Mouse (Mus musculus): Measurements from ENCODE around the gene Slc3a1. TPM values are rescaled to one million over a fixed set of nuclear protein-coding genes. Genes with fewer than 3 reads are reported as not detected.

Slc3a1 gene
- polyA plus RNA-seq, 1 experiment from 2014 or later: 1.0 TPM

DNA sequence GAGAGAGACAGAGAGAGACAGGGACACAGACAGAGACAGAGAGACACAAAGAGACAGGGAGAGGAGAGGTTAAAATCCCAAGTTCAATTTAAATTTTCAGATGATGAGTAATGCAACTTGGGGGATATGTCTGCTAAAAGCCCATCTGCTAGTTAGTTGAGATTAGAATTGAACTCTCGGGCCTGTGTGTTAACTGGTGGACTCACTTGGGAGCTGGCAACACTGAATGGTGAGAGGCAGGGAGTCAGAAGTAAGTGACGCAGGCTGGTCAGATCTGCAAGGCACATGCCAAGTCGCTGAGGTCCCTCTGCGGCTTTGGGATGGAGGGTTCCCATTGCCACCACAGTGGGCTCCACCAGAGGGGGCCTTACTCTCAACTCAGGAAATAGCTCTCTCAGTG lies 10.1 kb downstream of the Slc3a1 start:
- Histone ChIP-seq H3K27me3 (ENCODE audit: control insufficient read depth, insufficient read depth, low read length) (no peaks in the 10 kb centered on the region), H3K4me2 (replicated peaks; ENCODE audit: low read depth) (no peak overlapping the region), H3K4me3 (ENCODE audit: low read depth, low read length) (no peak overlapping the region), H3K27ac (replicated peaks) (no peak overlapping the region), H3K9me3 (ENCODE audit: control insufficient read depth, low read length) (no peaks in the 10 kb centered on the region), H3K9ac (ENCODE audit: low read length) (no peak overlapping the region), H3K4me1 (replicated peaks; ENCODE audit: control insufficient read depth, insufficient read depth) (no peaks in the 10 kb centered on the region), H3K36me3 (ENCODE audit: control insufficient read depth, insufficient read depth, low read length) (no peaks in the 10 kb centered on the region)
- ATAC-seq (ENCODE audit: low FRiP score, low TSS enrichment) (no peak), DNase-seq (ENCODE audit: low spot score) (no peak)
- TF ChIP-seq EP300 (optimal IDR thresholded peaks at IDR 0.05) (no peak), CTCF (IDR thresholded peaks at IDR 0.05; ENCODE audit: low read depth) (no peak)
- 88% methylated on average over 4 of the region's 4 CpGs for WGBS

DNA sequence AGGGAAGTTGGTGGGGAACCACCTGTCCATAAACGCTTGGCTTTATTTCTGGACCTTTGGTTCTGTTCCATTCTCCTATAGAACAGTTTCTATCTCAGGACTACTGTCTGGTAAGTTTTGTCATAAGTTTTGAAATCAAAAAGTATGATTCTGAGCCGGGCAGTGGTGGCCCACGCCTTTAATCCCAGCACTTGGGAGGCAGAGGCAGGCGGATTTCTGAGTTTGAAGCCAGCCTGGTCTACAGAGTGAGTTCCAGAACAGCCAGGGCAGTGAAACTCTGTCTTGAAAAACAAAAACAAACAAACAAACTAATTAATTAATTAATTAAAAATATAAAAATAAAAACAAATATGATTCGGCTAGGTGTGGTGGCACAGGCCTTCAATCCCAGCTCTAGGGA lies 10.6 kb downstream of the Slc3a1 start:
- Histone ChIP-seq H3K36me3 (ENCODE audit: control insufficient read depth, insufficient read depth, low read length) (no peaks in the 10 kb centered on the region), H3K4me1 (replicated peaks; ENCODE audit: control insufficient read depth, insufficient read depth) (no peaks in the 10 kb centered on the region), H3K27ac (replicated peaks) (no peak overlapping the region), H3K9ac (ENCODE audit: low read length) (no peak overlapping the region), H3K4me2 (replicated peaks; ENCODE audit: low read depth) (no peak overlapping the region), H3K9me3 (ENCODE audit: control insufficient read depth, low read length) (no peaks in the 10 kb centered on the region), H3K4me3 (ENCODE audit: low read depth, low read length) (no peak overlapping the region), H3K27me3 (ENCODE audit: control insufficient read depth, insufficient read depth, low read length) (no peaks in the 10 kb centered on the region)
- DNase-seq (ENCODE audit: low spot score) (no peak), ATAC-seq (ENCODE audit: low FRiP score, low TSS enrichment) (no peak)
- 95% methylated on average over 5 of the region's 5 CpGs for WGBS
- TF ChIP-seq EP300 (optimal IDR thresholded peaks at IDR 0.05): no peak
- TF ChIP-seq CTCF (IDR thresholded peaks at IDR 0.05; ENCODE audit: low read depth): no peak

DNA sequence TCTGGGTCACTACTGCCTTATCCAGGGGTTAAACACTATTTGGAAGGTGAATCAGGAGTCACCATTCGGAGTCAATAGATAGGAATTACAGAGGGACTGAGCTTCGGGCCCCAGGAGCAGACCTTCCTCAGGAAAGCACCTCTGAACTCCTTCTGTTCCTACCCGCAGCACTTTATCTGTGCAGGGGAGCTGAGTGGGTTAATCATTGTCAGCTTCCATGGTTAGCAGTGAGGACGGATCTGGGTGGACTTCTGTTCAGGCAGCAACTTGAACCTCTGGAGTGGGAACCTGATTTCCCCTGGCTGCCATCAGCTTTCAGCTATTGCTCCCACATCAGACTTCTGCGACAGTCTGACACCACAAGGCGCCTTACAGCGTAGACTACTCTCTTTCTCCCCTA lies 12.7 kb downstream of the Slc3a1 start:
- DNase-seq (ENCODE audit: low spot score) (no peak), ATAC-seq (ENCODE audit: low FRiP score, low TSS enrichment) (no peak)
- H3K9me3 ChIP-seq (ENCODE audit: control insufficient read depth, low read length): no peaks in the 10 kb centered on the region
- H3K4me3 ChIP-seq (ENCODE audit: low read depth, low read length): no peak overlapping the region
- no peak overlapping the region for H3K27ac ChIP-seq (replicated peaks)
- H3K4me1 ChIP-seq (replicated peaks; ENCODE audit: control insufficient read depth, insufficient read depth): no peaks in the 10 kb centered on the region
- H3K27me3 ChIP-seq (ENCODE audit: control insufficient read depth, insufficient read depth, low read length): no peaks in the 10 kb centered on the region
- no peak overlapping the region for H3K9ac ChIP-seq (ENCODE audit: low read length)
- TF ChIP-seq EP300 (optimal IDR thresholded peaks at IDR 0.05): no peak
- no peak for TF ChIP-seq CTCF (IDR thresholded peaks at IDR 0.05; ENCODE audit: low read depth)
- WGBS: 59% methylated on average over 7 of the region's 7 CpGs
- no peak overlapping the region for H3K4me2 ChIP-seq (replicated peaks; ENCODE audit: low read depth)
- H3K36me3 ChIP-seq (ENCODE audit: control insufficient read depth, insufficient read depth, low read length): no peaks in the 10 kb centered on the region

DNA sequence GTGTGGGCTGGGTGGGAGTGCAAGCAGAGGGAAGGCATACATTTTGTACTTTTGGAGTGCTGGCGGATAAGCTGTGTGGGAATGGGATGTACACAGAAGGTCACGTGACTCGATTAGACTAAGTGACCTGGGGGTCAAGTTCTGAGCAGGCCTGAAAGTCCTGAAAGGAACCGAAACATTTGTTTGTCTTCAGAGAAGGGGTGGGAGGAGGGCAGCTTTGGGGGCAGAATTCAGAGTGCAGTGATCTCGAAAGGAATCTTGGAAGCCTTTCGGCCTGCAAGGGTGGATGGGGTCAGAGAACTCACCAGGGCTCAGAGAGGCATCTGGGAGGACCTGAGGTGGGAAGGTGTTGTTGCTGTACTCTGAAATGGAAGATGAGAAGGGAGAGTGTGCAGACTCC lies 14.2 kb downstream of the Slc3a1 start:
- Histone ChIP-seq H3K4me1 (replicated peaks; ENCODE audit: control insufficient read depth, insufficient read depth) (no peaks in the 10 kb centered on the region), H3K9me3 (ENCODE audit: control insufficient read depth, low read length) (no peaks in the 10 kb centered on the region), H3K27ac (replicated peaks) (peak overlapping the region; percentile 58; the same call in 1 of the 2 replicates), H3K36me3 (ENCODE audit: control insufficient read depth, insufficient read depth, low read length) (no peaks in the 10 kb centered on the region), H3K4me3 (ENCODE audit: low read depth, low read length) (no peak overlapping the region), H3K4me2 (replicated peaks; ENCODE audit: low read depth) (no peak overlapping the region), H3K9ac (ENCODE audit: low read length) (no peak overlapping the region), H3K27me3 (ENCODE audit: control insufficient read depth, insufficient read depth, low read length) (no peaks in the 10 kb centered on the region)
- WGBS: 37% methylated on average over 6 of the region's 6 CpGs
- no peak for ATAC-seq (ENCODE audit: low FRiP score, low TSS enrichment)
- DNase-seq (ENCODE audit: low spot score): no peak
- no peak for TF ChIP-seq EP300 (optimal IDR thresholded peaks at IDR 0.05)
- TF ChIP-seq CTCF (IDR thresholded peaks at IDR 0.05; ENCODE audit: low read depth): no peak

DNA sequence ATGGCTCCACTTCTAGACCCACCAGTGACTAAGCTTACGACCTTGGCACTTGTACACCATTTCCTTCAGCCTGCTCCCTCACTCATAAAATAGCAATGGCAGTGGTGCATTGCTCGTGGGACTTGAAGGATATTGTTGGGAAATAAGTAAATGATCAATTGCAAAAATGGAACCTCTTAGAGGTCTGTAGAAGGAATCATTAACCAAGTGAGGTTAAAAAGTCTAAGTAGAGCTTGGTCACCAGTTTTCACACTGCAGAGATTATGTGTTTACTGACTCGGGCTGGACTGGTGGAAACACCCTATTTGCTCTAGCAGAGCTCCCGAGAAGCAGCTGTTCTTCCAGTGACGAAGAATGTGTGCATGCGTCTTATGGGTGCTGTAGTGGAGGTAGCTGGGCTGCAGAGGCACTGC lies 15.2 kb downstream of the Slc3a1 start:
- DNase-seq (ENCODE audit: low spot score) (peak; percentile 69), ATAC-seq (ENCODE audit: low FRiP score, low TSS enrichment) (peak; percentile 91)
- H3K36me3 ChIP-seq (ENCODE audit: control insufficient read depth, insufficient read depth, low read length): no peaks in the 10 kb centered on the region
- no peaks in the 10 kb centered on the region for H3K27me3 ChIP-seq (ENCODE audit: control insufficient read depth, insufficient read depth, low read length)
- H3K4me2 ChIP-seq (replicated peaks; ENCODE audit: low read depth): no peak overlapping the region
- no peak overlapping the region for H3K4me3 ChIP-seq (ENCODE audit: low read depth, low read length)
- WGBS: 50% methylated on average over 6 of the region's 6 CpGs
- TF ChIP-seq CTCF (IDR thresholded peaks at IDR 0.05; ENCODE audit: low read depth): no peak
- no peak for TF ChIP-seq EP300 (optimal IDR thresholded peaks at IDR 0.05)
- H3K27ac ChIP-seq (replicated peaks): peak overlapping the region; percentile 58
- H3K9me3 ChIP-seq (ENCODE audit: control insufficient read depth, low read length): no peaks in the 10 kb centered on the region
- no peaks in the 10 kb centered on the region for H3K4me1 ChIP-seq (replicated peaks; ENCODE audit: control insufficient read depth, insufficient read depth)
- H3K9ac ChIP-seq (ENCODE audit: low read length): no peak overlapping the region

DNA sequence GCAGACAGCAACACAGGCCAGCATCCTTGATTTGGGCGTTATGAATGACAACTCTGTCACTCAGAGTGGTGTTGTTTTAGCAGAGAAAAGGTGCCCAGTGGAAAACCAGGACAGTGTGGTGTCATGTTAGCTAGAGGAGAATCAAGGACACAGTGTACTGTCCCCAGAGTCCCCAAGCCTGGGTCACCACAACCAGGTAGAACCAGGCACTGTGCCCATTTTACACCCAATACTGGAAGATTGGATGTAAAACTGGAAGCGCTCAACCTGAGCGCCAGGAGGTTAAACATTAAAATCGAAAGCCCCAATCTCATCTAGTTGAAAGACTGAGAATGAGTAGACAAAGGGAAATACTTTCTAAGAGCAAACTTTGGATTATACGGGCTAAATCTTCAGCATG lies 16.3 kb downstream of the Slc3a1 start:
- H3K27ac ChIP-seq (replicated peaks): no peak overlapping the region
- DNase-seq (ENCODE audit: low spot score): no peak
- H3K9ac ChIP-seq (ENCODE audit: low read length): no peak overlapping the region
- no peak for TF ChIP-seq EP300 (optimal IDR thresholded peaks at IDR 0.05)
- TF ChIP-seq CTCF (IDR thresholded peaks at IDR 0.05; ENCODE audit: low read depth): no peak
- H3K27me3 ChIP-seq (ENCODE audit: control insufficient read depth, insufficient read depth, low read length): no peaks in the 10 kb centered on the region
- H3K4me3 ChIP-seq (ENCODE audit: low read depth, low read length): no peak overlapping the region
- no peaks in the 10 kb centered on the region for H3K9me3 ChIP-seq (ENCODE audit: control insufficient read depth, low read length)
- no peaks in the 10 kb centered on the region for H3K36me3 ChIP-seq (ENCODE audit: control insufficient read depth, insufficient read depth, low read length)
- no peaks in the 10 kb centered on the region for H3K4me1 ChIP-seq (replicated peaks; ENCODE audit: control insufficient read depth, insufficient read depth)
- WGBS: 83% methylated on average over 5 of the region's 5 CpGs
- ATAC-seq (ENCODE audit: low FRiP score, low TSS enrichment): no peak
- no peak overlapping the region for H3K4me2 ChIP-seq (replicated peaks; ENCODE audit: low read depth)

All from stomach, postnatal 0 days (tissue).